Mouse (Mus musculus): Measurements from ENCODE around the gene Syne3.
A peak's percentile ranks its signal among the peaks of the same experiment; 100 is the strongest.

Syne3 gene

DNA sequence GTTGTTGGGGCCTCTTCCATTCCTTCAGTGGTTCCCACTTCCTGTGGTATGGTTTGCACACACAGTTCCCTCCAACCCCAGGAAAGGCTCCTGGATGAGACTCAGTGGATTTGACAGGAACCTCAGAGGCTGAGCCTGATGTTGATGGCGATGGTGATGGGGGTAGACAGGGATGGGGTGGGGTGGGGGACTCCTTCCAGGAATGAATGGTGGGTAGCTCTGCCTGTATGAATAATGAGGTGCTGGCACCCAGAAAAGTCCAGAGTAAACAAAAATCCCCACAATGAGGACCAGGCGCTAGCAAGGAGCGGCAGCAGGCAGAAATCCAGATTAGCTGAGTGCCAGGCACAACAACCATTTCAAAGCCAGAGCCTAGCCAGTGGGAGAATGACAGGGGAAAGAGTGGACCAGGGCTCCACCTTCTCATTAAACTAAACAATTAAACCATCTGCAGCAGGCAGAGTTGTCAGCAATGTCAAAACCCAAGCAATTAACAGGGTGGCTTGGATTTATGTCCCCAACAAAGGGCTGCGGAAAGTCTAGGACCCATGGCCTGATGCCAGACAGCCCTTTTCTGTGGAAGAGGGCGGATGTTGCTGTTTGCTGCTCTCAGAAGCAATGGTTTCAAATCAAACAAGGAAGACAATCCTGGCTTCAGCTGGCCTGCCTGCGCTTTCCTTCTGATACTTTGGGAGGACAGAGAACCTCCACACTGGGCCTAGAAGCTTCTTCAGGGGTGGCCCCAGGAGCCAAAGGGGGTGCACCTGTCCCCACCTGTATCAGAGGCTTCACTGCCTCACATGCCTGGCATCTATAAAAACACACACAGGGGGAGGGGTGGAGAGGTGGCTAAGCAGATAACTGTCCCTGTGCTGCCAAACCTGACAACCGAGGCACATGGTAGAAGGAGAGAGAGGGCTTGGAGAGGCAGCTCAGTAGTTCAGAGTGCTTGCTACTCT is 44.4 kb downstream of the Syne3 start:
- peak in 1 of 2 experiments; percentile 63 for DNase-seq

DNA sequence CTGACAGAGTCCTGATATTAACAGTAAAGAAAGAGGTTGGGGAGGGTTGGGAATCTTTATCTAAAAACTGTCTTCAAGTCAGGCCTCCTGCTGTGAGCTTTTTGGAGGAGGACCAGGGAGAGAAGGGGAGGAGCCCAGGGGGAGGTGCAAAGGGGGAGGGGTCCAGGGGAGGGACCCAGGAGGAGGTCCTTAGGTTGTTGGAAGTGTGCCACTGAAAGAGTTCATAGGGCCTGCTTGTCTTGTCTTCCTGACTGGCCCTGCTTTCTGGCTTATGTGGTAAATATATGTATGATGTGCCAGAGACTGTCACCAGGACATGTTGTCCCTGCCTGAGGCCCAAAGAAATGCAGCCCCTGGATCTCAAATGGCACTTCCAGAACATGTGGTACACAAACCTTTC is 49.2 kb downstream of the Syne3 start:
- no peak for DNase-seq

DNA sequence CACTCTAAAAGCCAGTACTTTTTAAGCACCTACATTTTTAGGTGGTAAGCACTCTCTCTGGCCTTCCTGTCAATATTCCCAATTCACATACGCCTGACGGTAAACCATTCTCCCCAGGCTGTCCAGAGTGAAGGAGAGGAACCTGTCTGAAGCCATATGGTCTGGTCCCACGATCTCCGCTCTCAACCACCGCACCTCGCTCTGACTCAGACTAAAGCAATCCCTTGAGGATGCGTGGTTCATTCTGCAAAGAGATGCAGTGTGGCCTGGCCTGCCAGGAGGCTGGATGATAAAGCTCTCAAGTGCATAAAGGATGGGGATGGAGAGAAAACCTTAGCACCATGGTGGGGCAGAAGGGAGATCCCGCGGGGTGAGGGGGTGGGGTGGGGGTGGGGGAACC is 49.6 kb downstream of the Syne3 start:
- DNase-seq = no peak

DNA sequence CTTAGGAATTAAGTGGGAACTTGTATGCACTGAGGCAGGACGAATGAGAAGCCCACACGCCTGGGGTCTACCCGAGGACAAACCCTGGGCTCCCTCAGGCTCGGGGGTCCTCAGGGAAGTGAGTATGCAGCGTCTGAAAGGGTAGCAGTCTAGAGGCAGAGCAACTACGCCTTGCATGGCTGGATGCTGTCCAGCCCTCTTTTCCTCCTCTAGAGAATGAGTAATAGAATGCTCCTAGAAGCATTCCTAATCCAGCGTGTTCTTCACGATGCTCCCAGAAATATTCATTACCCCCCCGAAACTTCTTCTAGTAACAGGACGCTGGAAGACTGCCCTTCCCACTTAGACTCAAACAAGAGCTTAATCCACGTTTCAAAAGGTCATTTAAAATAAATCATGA is 51.3 kb downstream of the Syne3 start:
- no peak for DNase-seq

DNA sequence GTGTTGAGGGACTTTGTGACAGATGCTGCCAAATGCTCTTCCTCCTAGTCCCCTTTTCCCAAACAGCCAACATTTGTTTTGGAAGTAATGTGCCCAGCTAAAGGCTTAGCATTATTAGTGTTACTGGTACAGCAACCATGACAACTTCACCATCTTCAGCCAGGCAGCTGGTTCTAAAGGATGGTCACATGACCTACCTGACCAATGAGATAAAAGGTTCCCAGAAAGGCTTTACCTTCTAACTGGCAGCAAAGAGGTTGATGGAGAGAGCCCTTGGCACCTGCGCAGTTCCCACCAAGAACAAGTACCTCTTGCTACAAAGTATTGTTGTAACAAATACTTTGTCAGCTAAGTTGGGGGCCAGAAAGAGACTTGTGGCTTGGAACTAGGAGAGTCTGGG is 52.4 kb downstream of the Syne3 start:
- no peak for DNase-seq

DNA sequence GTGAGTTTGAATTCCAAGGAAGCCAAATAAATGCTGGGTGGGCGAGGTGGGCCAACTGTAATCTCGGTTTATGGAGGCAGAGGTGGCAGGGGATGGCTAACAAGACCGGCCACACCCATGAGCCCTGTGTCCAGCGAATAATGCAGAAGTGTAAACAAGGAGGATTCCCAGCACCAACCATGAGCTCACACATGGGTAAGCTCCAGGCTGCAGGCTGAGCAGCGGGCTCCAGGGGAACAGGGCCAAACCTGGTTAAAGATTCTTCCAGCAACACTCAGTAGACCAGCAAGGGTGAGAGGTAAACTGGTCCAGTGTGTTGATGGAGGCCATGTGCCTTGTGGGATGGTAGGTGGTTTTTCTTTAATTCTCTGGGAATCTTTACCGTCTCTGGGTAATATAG is 53.2 kb downstream of the Syne3 start:
- DNase-seq = peak in 1 of 2 experiments; percentile 56

DNA sequence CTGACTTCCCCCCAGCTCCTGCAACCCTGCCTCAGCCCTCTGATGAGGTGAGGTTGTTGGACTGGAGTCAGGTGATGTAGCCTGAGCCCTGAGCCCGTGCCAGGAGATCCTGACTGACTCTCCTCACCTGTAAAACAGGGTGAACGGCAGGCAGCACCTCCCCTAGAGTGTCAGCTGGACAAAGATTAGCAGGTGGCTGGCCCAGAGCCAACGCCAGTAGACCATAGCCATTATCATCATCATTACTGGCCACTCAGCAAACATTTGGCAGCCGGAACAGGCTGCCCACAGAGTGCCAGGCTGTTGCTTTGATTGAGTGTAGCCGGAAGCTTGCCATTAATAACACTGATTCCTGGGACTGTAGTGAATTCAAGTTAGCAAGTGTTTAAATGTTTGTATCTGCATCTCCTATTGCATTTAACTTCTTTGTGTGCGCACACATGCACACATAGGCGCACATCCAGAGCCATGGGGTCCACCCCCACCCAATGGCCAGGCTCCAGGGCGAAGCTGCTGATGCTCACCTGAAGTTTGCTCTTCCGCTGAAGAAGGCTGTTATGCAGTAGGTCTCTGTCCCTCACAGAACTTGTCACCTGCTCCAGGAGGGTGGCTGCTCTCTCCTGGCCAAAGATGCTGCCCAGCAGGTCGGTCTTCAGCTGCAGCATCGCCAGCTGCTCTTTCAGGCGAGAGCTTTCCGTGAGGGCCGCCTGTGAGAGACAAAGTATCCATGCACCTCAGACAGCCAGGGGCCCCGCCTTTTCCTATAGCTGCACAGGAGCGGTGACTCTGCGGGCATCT is 54.4 kb downstream of the Syne3 start:
- peak; percentile 94 to 96 for DNase-seq

DNA sequence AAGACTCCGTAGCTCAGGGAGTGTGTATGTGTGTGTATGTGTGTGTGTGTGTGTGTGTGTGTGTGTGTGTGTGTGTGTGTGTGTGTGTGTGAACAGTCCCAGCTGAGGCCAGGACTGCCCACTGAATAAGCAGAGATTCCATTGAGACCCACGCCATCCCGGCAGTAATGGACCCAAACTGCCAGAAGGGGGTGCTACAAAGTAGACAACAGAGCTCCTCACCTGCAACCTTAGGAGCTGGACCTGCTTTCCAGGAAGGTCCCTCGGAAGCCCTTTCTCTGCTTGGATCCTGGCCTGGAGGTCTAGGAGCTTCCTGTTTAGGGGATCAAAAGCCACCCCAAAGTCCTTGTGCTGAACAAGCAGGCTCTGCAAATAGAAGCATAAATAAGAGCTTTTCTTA is 55.7 kb downstream of the Syne3 start:
- DNase-seq = peak; percentile 76 to 85

DNA sequence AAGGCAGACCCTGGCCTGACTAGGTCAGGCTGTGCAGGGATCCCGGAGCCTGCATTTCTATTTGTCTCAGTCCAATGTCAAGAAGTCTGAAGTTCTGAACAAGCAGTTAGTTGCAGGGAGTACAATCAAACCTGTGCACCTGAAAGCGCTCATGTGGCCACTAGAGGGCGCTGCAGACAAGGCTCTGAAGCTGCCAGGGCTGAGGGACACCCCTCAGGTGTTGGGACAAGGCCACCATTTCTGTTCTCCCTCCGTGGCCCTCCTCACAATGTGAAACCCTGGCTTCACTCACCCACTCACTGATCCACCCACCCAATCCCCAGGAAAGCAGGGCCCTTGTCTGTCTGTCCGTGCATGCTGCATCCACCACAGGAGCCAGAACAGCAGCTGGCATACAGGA is 57.2 kb downstream of the Syne3 start:
- peak; percentile 91 to 93 for DNase-seq

DNA sequence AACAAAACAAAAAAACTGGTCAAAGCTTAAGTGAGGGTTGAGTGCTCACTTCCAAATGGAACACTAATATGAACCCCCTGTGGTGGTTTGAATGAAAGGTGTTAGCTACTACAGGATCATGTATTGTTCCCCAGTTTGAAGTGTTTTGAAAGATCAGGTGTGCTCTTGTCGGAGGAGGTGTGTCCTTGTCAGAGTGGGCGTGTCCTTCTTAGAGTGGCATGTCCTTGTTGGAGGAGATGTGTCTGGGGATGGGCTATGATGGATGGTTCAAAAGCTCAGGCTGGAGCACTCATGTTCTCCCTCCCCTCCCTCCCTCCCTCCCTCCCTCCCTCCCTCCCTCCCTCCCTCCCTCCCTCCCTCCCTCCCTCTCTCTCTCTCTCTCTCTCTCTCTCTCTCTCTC is 61.7 kb downstream of the Syne3 start:
- DNase-seq = no peak

DNA sequence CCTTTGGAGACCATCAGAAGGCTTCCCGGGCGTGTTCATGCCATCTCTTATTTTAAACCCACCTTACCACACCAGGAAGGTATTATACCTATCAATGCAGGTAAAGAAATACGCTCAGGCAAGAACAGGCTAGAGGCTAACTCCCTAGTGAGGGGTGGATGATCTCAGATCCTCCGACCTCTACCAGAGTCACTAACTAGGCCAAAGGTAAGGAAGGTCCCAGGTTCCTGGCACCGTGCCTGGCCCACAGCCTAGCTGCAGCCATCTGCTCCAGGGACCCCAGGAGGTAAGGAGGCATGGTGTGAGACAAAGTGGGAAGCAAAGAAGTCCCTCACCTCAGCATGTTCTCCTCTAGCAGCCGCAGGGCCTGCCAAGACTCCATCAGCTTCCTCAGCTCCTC is 63.4 kb downstream of the Syne3 start:
- DNase-seq = peak; percentile 54 to 57

DNA sequence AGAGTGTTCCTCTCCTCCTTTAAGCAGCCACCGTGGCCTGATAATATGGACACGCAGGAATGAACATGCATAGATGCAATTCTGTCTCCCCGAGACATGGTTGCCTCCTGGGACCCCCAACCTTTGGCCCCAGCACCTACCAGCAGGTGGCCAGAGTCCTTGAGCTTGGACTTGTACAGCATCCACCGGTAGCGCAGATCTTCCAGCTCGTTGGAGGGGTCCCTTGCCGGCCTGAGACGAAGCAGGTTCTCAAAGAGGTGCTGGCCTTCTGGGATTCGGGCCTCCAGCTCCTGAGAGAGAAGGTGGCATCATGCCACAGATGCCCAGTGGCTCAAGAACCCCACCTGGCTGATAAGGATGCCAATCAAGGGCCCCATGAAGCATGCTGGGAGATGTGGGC is 69.1 kb downstream of the Syne3 start:
- DNase-seq = peak in 1 of 2 experiments; percentile 49

DNA sequence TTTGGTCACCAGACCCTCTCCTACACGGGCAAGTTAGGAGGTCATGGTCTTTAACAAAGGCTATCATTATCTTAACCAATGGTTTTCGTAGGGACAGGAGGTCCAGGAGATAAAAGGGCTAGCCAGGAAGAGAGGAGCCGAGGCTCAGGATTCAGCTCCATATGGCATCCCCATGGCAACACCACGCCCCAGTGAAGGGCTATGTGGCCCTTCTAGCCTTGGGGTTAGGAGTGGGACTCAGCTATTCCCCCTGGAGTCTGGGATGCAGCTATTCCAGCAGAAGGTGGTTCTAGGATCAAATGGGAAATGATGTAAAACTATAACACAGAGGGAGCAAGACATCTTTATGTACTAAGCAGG is 69.6 kb downstream of the Syne3 start:
- no peak for DNase-seq

DNA sequence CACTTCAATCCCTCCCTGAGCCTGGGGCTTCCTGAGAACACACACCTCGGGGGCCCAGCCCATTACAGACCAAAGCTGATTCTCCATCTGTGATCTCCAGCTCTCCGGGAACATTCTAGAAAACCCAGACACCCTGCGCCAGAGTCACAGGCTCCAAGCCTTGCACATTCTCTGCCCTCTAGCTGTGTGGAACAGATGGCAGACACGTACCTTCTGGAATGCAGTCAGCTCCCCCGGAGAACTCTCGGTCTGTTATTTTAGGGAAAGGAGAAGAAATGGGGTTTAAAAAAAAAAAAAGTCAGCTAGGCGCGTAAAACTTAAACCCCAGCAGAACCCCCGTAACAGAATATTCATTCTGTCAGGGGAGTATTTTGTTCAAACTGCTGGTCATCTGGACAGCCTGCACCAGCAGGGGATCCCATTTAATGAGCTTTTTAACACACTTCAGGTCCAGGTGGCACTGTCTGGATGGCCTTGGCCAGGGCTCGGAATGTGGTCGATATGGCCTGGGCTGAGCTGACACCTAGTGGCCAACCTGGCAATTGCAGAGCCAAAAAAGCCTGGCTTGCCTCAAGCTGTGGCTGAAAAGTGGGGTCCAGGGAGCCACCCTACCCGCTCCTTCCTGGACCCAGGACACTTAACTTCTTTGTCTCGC is 70.1 kb downstream of the Syne3 start:
- DNase-seq = peak; percentile 96 to 97

DNA sequence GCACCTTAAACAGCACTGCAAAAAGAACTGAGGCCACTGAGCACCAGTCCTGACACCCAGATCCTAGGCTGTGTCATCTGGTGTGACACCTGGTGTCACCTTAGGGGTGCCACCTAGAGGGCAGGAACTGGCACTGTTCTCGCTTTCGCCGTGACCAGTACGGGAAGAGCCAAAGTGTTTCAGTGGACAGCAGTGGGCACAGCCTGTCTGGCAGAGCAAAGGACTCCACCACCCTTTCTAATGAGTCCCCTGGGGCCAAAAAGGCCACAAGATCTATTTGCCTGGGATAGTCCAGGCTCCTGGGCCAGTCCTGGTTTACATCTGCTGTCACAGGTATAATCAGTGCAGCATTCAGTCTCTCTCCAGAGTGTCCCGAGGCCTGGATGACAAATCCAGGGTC is 70.7 kb downstream of the Syne3 start:
- peak; percentile 67 to 84 for DNase-seq

DNA sequence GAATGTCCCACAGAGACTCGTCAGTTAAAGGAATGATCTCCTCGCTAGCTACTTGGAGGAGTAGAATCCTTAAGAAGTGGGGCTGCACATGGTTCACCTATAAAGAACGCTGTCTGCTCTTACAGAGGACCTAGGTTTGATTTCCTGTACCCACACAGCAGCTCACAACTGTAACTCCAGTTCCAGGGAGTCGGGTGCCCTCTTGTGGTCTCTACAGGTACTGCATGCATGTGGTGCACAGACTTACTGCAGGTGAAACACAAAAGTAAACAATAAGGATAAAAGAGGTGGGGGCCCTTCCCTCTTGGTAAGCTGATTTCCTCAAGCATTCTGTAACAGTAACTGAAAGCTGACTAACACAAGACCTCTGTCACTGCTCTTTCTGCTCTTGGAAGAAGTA is 73.4 kb downstream of the Syne3 start:
- peak; percentile 53 to 71 for DNase-seq

DNA sequence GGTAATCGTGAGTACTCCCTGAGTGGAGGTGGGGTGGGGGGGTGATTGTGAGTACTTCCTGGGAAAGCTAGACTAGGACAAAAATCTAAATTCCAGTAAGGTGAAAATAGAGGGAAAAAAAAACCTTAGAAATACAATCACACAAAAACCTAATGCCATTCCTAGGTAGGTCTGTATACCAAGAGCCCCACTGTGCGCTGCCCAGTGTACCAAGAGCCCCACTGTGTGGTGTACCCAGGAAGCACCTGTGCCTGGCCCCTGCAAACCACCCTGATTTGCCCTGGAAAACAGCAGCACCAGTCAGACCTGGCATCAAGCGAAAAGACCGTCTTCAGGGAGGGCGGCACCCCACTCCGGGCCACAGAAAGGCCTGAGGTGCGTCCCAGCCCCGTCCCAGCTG is 74.5 kb downstream of the Syne3 start:
- no peak for DNase-seq

DNA sequence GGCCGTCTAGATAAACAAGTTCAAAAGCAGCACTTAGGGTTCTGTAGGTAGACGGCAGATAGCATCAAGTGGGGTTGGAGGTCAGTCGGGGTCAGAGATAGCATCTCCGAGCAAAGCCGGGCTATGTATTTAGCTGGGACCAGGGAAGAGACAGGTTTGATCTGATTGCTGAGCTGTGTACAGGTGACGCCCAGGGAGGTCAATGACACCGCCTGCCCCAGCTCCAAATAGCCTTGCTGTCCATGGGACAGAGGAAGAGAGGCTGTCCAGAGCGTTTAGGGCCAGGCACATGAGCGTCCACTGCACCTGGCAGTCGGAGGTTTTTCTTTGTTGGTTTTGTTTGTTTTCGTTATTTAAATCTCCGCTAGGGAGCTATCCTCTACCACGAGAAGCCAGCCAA is 75.8 kb downstream of the Syne3 start:
- DNase-seq = no peak

DNA sequence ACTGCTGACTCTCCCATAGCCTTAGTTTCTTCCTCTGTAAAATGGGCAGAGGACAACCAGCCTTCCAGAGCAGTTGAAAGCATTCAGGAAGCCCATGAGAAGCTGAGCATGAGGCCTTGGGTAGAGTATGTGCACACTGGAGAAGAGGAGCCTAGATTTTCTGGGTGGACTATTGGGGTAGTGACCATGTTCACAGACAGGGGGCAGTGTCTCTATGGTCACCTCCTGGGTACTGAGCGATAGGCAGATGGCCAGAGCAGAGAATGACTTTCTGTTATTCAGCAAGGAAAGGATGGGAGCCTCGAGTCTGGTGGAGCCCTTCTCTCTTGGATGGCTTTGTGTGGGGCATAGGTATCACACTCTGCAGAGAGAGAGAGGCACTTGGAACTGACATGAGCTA is 76.4 kb downstream of the Syne3 start:
- peak in 1 of 2 experiments; percentile 47 for DNase-seq

DNA sequence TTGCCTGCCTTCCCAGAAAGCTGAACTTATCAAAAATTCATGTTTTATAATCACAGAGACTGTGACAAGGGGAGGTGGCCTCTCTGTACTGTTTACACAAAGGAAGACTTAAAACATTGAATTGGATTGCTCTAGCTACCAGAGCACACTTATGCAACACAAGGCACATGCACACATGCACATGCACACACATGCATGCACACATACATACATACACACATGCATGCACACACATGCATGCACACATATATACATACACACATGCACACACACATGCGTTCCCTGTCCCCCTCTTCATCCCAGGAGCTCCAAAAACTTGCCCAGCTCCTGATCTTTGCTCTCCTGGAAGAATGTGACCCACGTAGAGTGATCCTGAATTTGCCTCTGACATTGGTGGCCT is 83.8 kb downstream of the Syne3 start:
- DNase-seq = no peak

DNA sequence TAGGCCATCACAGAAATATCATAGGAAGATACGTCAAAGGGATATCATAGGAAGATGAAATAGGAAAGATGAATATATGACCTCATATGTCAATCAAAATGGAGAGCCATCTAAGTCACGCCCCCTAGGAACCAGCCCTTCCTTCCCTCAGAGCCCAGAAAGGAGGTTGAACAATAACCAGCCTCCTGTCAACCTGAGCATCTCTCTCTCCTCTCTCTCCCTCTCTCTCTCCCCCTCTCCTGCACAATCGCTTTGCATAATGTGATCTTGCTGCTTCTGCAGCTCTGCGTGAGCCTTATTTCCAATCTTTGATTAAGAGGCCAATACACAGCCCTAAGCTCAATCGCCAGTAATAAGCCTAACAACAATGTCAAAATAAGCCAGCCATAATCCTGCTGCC is 84.6 kb downstream of the Syne3 start:
- no peak for DNase-seq

DNA sequence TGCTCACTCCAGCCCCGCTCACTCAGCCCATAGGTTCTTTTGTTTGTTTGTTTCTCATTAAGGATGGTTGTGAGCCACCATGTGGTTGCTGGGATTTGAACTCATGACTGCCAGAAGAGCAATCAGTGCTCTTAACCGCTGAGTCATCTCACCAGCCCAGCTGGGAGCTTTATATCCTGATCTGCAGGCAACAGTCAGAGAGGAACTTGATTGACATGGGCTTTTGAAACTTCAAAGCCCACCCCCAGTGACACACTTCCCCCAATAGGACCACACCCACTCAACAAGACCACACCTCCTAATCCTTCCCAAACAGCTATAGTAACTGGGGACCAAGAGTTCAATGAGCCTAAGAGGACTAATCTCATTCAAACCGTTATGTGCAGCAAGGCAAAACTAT is 85.1 kb downstream of the Syne3 start:
- no peak for DNase-seq

DNA sequence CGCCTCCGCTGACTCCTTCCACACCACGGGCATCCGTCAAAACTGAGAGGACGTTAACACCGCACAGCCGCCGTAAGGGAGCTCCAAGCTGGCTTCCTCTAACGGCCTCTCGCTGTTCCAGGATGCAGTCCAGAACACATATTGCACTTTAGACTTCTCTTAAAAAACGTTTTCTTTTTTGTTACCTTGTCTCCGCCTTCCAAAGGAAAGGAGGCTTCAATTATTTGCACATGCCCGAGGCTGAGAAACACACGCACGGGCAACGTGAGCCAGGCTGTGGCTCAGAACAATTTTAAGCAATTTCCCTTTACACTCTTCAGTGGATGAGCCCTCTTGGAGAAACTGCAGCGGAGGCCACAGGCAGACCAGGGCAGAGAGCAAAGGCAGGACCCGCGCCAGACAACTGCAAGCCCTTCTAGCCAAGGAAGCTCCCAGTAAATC is 85.6 kb downstream of the Syne3 start:
- DNase-seq = no peak
